Mouse (Mus musculus) central nervous system, embryonic 14 days (tissue): ENCODE results near the gene Gm17783. TPM values are rescaled to one million over a fixed set of nuclear protein-coding genes. Genes with fewer than 3 reads are reported as not detected.

Experiments
- polyA plus RNA-seq: library from polyadenylated mRNA; depleted of rRNA; stranded (reverse); fragments of >200 nt; gene quantifications from 2 replicates; pipeline ENCODE4 v1.2.3, GENCODE M21; 2012; rRNA removed

Gm17783 gene
- polyA plus RNA-seq, result not detected in 2 replicates

DNA sequence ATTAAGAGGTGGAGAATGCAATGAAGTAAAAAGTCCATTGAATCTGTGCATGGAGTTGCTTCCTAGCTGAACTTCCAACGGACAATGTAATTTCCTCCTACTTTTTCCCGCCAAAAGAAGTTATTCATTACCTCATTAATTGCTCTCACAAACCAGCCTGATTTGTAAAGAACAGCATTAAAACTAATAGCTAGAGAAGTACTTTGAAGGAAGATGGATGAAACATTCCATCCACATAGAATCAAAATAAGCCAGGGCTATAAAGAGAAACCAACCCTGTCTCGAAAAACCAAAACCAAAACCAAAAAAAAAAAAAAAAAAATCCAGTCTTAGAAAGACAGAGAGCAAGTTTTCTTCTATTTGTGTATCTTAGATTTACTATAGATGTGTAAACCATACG, at the start of gene Gm17783:
TSS of gene Gm17783 (minus strand) at position 101 of the 400 bp plus-strand sequence.

DNA sequence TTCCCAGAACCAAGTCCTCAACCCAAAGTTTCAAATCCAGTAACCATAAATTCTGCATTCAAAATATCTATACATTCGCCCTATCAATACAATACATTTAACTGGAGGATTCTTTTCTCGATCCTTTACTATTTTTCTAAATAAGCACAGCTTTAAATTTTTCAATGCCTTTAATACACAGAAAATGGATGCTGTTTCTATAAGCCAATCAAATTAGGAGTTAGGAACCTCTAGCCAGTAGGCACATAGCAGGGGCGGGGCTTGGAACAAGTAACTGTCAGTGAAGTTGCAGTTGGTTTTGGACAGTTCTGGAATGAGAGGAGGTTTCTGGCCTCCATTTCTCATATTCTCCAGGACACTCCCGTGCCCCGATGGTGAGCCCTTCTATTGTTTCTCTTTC, 3.2 kb upstream of the Gm17783 start, which contains the start of gene Slc9c1:
TSS of gene Slc9c1 (plus strand) at position 301 of the 400 bp plus-strand sequence.

DNA sequence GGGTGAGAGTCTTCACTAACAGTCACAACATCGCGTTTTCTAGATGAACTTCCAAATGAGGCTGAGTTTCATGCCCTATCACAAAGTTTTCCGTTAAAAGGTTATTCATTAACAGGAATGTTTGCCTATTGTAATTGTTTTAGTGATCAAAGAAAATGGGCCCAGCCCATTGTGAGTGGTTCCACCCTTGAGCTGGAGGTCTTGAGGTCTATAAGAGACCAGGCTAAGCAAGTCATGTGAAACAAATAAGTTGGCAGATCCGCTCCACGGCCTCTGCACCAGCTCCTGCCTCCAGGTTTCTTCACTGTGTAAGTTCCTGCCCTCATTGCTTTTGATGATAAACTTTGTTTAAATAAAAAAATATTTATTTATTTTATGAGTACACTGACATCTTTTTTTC, 38.9 kb downstream of the Gm17783 start, which contains the start of gene Gm609:
TSS of gene Gm609 (minus strand) at position 43 of the 400 bp plus-strand sequence.

Other genes with a start within 250 kb of the Gm17783 start
- gene Cd200, start 123.0 kb downstream of the Gm17783 start, polyA plus RNA-seq, result 150 and 163 TPM in 2 replicates
- gene Gm609, start 39.1 kb downstream of the Gm17783 start, polyA plus RNA-seq, result not detected in 2 replicates
- not detected in 2 replicates for gene Slc9c1, start 3.3 kb upstream of the Gm17783 start, polyA plus RNA-seq
- 0.03 TPM in 1 of 2 replicates, not detected in the other for gene Gcsam, start 78.3 kb upstream of the Gm17783 start, polyA plus RNA-seq
- 0.18 and 0.22 TPM in 2 replicates for gene BC016579, start 122.0 kb upstream of the Gm17783 start, polyA plus RNA-seq
- gene Tmprss7, start 161.6 kb upstream of the Gm17783 start, polyA plus RNA-seq, result 1.3 and 1.9 TPM in 2 replicates
- 414 and 527 TPM in 2 replicates for gene Tagln3, start 192.6 kb upstream of the Gm17783 start, polyA plus RNA-seq
- 32.6 and 33.3 TPM in 2 replicates for gene Abhd10, start 210.9 kb upstream of the Gm17783 start, polyA plus RNA-seq